Mouse (Mus musculus) adrenal gland, postnatal 14 days (tissue): ENCODE measurements at regions not wholly inside any gene's neighbourhood (a gene's known extent, or its start where the extent isn't known, plus 50 kb on each side); places are given as distances from the start of the nearest gene placed in this dataset.
A peak's percentile ranks its signal among the peaks of the same experiment; 100 is the strongest.
"Not testable (repeated sequence)": the region's sequence is repeated elsewhere in the genome, so short reads cannot be mapped to it uniquely, and the experiment has no call there.

Source experiments
- DNase-seq: peaks from one replicate; pipeline ENCODE4 v3.0.0; 2021; ENCODE audit warnings: mixed read lengths

GRCm38 (mm10) chr1:80969927-80970326 lies 106.8 kb upstream of the Nyap2 start:
- DNase-seq = no peak

- DNase-seq = peak; percentile 3
Observed at GRCm38 (mm10) chr1:80969194-80969593, 107.6 kb upstream of the Nyap2 start.

GRCm38 (mm10) chr1:80965792-80966191 lies 111.0 kb upstream of the Nyap2 start:
- no peak for DNase-seq

- DNase-seq = no peak
Observed at GRCm38 (mm10) chr1:80964376-80964775, 112.4 kb upstream of the Nyap2 start.

GRCm38 (mm10) chr1:80963838-80964237 lies 112.9 kb upstream of the Nyap2 start:
- DNase-seq = no peak

- no peak for DNase-seq
Observed at GRCm38 (mm10) chr1:80950406-80950805, 126.3 kb upstream of the Nyap2 start.

GRCm38 (mm10) chr1:80946049-80946448 lies 130.7 kb upstream of the Nyap2 start:
- DNase-seq = not testable (repeated sequence)

- no peak for DNase-seq
Observed at GRCm38 (mm10) chr1:80939372-80939771, 137.4 kb upstream of the Nyap2 start.

GRCm38 (mm10) chr1:80899281-80899680 lies 141.0 kb upstream of the Dock10 start:
- DNase-seq = no peak

GRCm38 (mm10) chr1:80874140-80874849 lies 116.0 kb upstream of the Dock10 start:
- no peak for DNase-seq

- DNase-seq = no peak
Observed at GRCm38 (mm10) chr1:80873596-80873995, 115.3 kb upstream of the Dock10 start.

GRCm38 (mm10) chr1:80868805-80869204 lies 110.5 kb upstream of the Dock10 start:
- no peak for DNase-seq

- DNase-seq = no peak
Observed at GRCm38 (mm10) chr1:80856981-80857380, 98.7 kb upstream of the Dock10 start.

- DNase-seq = no peak
Observed at GRCm38 (mm10) chr1:80854945-80855656, 96.8 kb upstream of the Dock10 start.

- DNase-seq = no peak
Observed at GRCm38 (mm10) chr1:80854289-80854701, 96.0 kb upstream of the Dock10 start.

GRCm38 (mm10) chr1:80852761-80853160 lies 94.4 kb upstream of the Dock10 start:
- no peak for DNase-seq

GRCm38 (mm10) chr1:80830196-80830794 lies 72.0 kb upstream of the Dock10 start:
- no peak for DNase-seq

- DNase-seq = no peak
Observed at GRCm38 (mm10) chr1:80826383-80826782, 68.1 kb upstream of the Dock10 start.

- peak; percentile 10 for DNase-seq
Observed at GRCm38 (mm10) chr1:80823953-80824352, 65.6 kb upstream of the Dock10 start.

GRCm38 (mm10) chr1:80822185-80822584 lies 63.9 kb upstream of the Dock10 start:
- no peak for DNase-seq

GRCm38 (mm10) chr1:80812906-80813305 lies 54.6 kb upstream of the Dock10 start:
- no peak for DNase-seq
